Mouse (Mus musculus): ENCODE measurements around the gene Arsb. TPM values are rescaled to one million over a fixed set of nuclear protein-coding genes. Genes with fewer than 3 reads are reported as not detected.

Gene Arsb
- polyA plus RNA-seq, 2 experiments: 21.9 to 40.4 TPM

DNA sequence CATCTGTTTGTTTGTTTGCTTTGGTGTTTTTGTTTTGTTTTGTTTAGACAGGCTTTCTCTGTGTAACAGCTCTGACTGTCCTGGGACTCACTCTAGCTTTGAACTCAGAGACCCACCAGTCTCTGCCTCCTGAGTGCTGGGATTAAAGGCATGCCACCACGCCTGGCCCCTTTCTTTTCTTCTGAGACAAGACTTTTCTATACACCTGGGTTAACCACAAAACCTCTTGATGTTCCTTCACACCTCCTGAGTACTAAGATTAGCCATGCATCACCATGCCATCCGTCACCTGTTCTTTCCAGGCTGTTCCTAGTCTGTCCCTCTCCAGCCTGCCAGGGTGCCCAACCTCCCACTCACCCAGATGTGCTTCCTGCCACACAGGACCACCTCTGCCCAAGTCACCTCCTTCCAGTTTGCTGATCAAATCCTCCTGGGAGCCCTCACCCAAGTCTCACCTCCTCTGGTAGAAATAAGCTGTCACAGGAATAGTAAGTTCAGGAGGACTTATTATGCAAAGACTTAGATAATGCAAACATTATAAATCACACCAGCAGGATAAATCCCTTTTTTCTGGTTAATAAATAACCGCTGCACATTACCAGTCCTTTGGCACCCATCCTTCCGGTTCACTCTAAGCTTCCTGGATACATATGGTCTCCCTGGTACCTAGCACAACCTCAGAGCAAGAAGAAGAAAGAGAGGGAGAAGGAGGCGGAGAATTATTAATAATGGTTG, 150.6 kb downstream of the Arsb start:
- 77% methylated on average over 5 of the region's 5 CpGs for WGBS
- ATAC-seq (ENCODE audit: low FRiP score, low read depth) (no peak), DNase-seq (ENCODE audit: low spot score) (no peak)
- Histone ChIP-seq H3K27me3 (ENCODE audit: control insufficient read depth, insufficient read depth, low read length) (no peaks in the 10 kb centered on the region), H3K27ac (replicated peaks; ENCODE audit: low read depth, low read length) (no peak overlapping the region), H3K36me3 (ENCODE audit: control insufficient read depth, insufficient read depth, low read length) (no peaks in the 10 kb centered on the region), H3K4me3 (replicated peaks; ENCODE audit: low read length) (no peak overlapping the region), H3K9ac (ENCODE audit: low read depth, low read length, severe bottlenecking) (no peak overlapping the region), H3K4me1 (ENCODE audit: control insufficient read depth, insufficient read depth, low read length) (peaks cover 14% of the 10 kb centered on the region), H3K4me2 (replicated peaks; ENCODE audit: low read depth, low read length, severe bottlenecking) (no peak overlapping the region), H3K9me3 (ENCODE audit: control insufficient read depth, low read length) (no peaks in the 10 kb centered on the region)
- no peak for TF ChIP-seq POLR2A (IDR thresholded peaks at IDR 0.05; ENCODE audit: borderline replicate concordance, extremely low read depth, insufficient read depth, insufficient read length)

DNA sequence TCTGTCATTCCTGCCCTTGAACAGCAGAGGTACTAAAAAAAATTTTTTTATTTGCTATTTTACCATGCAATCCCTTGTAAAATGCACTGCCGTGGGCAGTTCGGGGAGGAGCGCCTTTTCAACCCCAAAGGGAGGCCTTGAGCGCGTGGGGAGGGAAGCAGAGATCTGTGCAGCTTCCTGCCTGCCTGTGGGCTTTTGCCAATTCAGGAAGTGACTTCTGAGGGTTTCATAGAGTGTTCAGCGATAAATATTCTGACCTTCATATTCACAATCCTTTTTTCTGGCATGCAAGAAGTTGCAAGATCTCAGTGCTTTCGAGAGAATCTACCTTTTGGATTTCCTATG, 151.1 kb downstream of the Arsb start:
- H3K4me3 ChIP-seq (replicated peaks; ENCODE audit: low read length): no peak overlapping the region
- no peaks in the 10 kb centered on the region for H3K9me3 ChIP-seq (ENCODE audit: control insufficient read depth, low read length)
- ATAC-seq (ENCODE audit: low FRiP score, low read depth): no peak
- no peak overlapping the region for H3K4me2 ChIP-seq (replicated peaks; ENCODE audit: low read depth, low read length, severe bottlenecking)
- no peaks in the 10 kb centered on the region for H3K27me3 ChIP-seq (ENCODE audit: control insufficient read depth, insufficient read depth, low read length)
- peaks cover 17% of the 10 kb centered on the region for H3K4me1 ChIP-seq (ENCODE audit: control insufficient read depth, insufficient read depth, low read length)
- TF ChIP-seq POLR2A (IDR thresholded peaks at IDR 0.05; ENCODE audit: borderline replicate concordance, extremely low read depth, insufficient read depth, insufficient read length): no peak
- 0 out of 2 replicates have a peak overlapping the region, but pooled peaks have one; percentile 33 for H3K27ac ChIP-seq (replicated peaks; ENCODE audit: low read depth, low read length)
- H3K9ac ChIP-seq (ENCODE audit: low read depth, low read length, severe bottlenecking): no peak overlapping the region
- no peaks in the 10 kb centered on the region for H3K36me3 ChIP-seq (ENCODE audit: control insufficient read depth, insufficient read depth, low read length)
- DNase-seq (ENCODE audit: low spot score): no peak
- WGBS: 50% methylated on average over 7 of the region's 7 CpGs

DNA sequence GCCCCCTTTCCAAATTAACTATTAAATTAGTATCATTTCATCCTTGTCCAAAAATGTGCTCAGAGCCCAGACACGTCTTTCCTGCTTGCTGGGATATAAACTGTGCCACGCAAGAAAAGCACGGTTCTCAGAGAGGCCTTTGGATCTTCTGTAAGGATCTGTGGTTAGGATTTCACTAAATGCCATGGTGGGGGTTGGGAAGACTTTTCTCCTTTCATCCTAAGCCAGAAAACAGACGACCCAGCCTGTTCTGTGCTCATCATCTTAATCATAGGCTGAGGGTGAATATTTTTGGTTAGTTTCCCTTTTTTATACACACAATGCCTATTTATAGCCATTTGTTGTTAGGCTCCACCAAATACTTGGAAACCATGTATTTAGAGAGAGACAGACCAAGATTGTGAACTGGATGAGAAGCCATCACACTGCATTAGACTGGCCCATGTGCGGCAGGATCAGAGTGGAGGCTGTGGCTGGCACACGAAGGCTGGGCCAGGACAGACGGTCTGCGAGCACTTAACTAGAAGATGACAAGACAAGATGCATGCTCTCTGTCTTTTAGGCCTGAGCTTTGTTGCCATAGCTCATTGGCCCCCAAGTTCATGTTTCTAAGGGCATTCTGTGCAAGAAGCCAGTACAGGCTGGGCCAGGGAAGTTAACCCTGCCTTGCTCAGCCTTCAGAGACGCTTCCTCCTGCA, 153.5 kb downstream of the Arsb start:
- DNase-seq (ENCODE audit: low spot score) (no peak), ATAC-seq (ENCODE audit: low FRiP score, low read depth) (no peak)
- no peak for TF ChIP-seq POLR2A (IDR thresholded peaks at IDR 0.05; ENCODE audit: borderline replicate concordance, extremely low read depth, insufficient read depth, insufficient read length)
- Histone ChIP-seq H3K9ac (ENCODE audit: low read depth, low read length, severe bottlenecking) (no peak overlapping the region), H3K36me3 (ENCODE audit: control insufficient read depth, insufficient read depth, low read length) (no peaks in the 10 kb centered on the region), H3K4me1 (ENCODE audit: control insufficient read depth, insufficient read depth, low read length) (peaks cover 23% of the 10 kb centered on the region), H3K27ac (replicated peaks; ENCODE audit: low read depth, low read length) (0 out of 2 replicates have a peak overlapping the region, but pooled peaks have one; percentile 39), H3K4me2 (replicated peaks; ENCODE audit: low read depth, low read length, severe bottlenecking) (no peak overlapping the region), H3K9me3 (ENCODE audit: control insufficient read depth, low read length) (no peaks in the 10 kb centered on the region), H3K4me3 (replicated peaks; ENCODE audit: low read length) (no peak overlapping the region), H3K27me3 (ENCODE audit: control insufficient read depth, insufficient read depth, low read length) (no peaks in the 10 kb centered on the region)
- 61% methylated on average over 9 of the region's 9 CpGs for WGBS

DNA sequence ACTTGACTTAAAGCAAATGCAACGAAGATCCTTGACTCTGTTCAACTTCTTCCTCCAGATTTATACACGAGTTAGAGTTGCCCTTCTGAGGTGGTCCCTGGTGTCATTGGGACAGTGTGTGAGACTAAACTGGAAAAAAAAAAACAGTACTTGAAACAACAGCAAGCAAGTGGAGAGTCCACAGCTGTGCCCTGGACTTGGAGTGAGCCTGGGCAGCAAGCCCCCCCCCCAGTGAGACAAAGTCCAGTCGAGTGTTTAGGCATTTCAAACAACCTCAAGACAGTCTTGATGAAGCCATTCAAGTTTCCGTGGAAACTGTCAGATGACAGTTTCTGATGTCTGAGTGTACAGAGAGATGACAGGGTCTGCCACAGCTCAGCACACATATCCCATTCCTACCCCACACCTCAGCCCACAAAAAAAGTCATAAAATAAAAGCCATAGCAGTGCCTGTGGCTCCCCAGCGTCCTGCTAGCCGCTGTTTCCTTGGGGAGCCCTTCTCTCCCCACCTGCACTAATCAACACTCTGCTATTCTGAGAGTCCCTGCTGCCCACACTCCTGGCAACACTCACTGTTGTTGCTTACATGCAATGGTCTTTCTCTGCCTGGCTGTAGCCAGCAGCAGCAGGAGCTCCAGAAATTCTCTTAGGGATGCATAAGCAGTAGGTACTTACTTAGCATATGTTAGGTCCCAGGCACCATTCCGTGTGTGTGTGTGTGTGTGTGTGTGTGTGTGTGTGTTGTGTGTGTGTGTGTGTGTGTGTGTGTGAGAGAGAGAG, 159.3 kb downstream of the Arsb start:
- H3K27ac ChIP-seq (replicated peaks; ENCODE audit: low read depth, low read length): no peak overlapping the region
- TF ChIP-seq POLR2A (IDR thresholded peaks at IDR 0.05; ENCODE audit: borderline replicate concordance, extremely low read depth, insufficient read depth, insufficient read length): no peak
- H3K4me3 ChIP-seq (replicated peaks; ENCODE audit: low read length): no peak overlapping the region
- ATAC-seq (ENCODE audit: low FRiP score, low read depth): no peak; the same call in 1 of the 2 replicates
- DNase-seq (ENCODE audit: low spot score): no peak
- H3K27me3 ChIP-seq (ENCODE audit: control insufficient read depth, insufficient read depth, low read length): no peaks in the 10 kb centered on the region
- H3K4me1 ChIP-seq (ENCODE audit: control insufficient read depth, insufficient read depth, low read length): peaks cover 27% of the 10 kb centered on the region
- no peak overlapping the region for H3K4me2 ChIP-seq (replicated peaks; ENCODE audit: low read depth, low read length, severe bottlenecking)
- H3K36me3 ChIP-seq (ENCODE audit: control insufficient read depth, insufficient read depth, low read length): no peaks in the 10 kb centered on the region
- no peaks in the 10 kb centered on the region for H3K9me3 ChIP-seq (ENCODE audit: control insufficient read depth, low read length)
- 31% methylated on average over 6 of the region's 7 CpGs for WGBS
- no peak overlapping the region for H3K9ac ChIP-seq (ENCODE audit: low read depth, low read length, severe bottlenecking)

GRCm38 (mm10) chr13:93936455-93936854, 165.0 kb downstream of the Arsb start:
- H3K4me3 ChIP-seq (replicated peaks; ENCODE audit: low read length): no peak overlapping the region
- no peak overlapping the region for H3K9ac ChIP-seq (ENCODE audit: low read depth, low read length, severe bottlenecking)
- peak; percentile 41 for DNase-seq (ENCODE audit: low spot score)
- H3K4me1 ChIP-seq (ENCODE audit: control insufficient read depth, insufficient read depth, low read length): peaks cover 32% of the 10 kb centered on the region
- no peak overlapping the region for H3K27ac ChIP-seq (replicated peaks; ENCODE audit: low read depth, low read length)
- no peaks in the 10 kb centered on the region for H3K27me3 ChIP-seq (ENCODE audit: control insufficient read depth, insufficient read depth, low read length)
- H3K36me3 ChIP-seq (ENCODE audit: control insufficient read depth, insufficient read depth, low read length): no peaks in the 10 kb centered on the region
- TF ChIP-seq POLR2A (IDR thresholded peaks at IDR 0.05; ENCODE audit: borderline replicate concordance, extremely low read depth, insufficient read depth, insufficient read length): no peak
- H3K9me3 ChIP-seq (ENCODE audit: control insufficient read depth, low read length): no peaks in the 10 kb centered on the region
- H3K4me2 ChIP-seq (replicated peaks; ENCODE audit: low read depth, low read length, severe bottlenecking): no peak overlapping the region
- WGBS: 67% methylated on average over 6 of the region's 6 CpGs
- ATAC-seq (ENCODE audit: low FRiP score, low read depth): no peak

Measured in limb, embryonic 14.5 days (tissue).